Mouse (Mus musculus) right cerebral cortex, postnatal 10 days (tissue): ENCODE results near the gene Iqch.

Source experiments
- DNase-seq, 2 experiments: peaks; one replicate each; pipeline ENCODE4 v3.0.0; 2021; ENCODE audit warnings: low spot score in 2 of 2

Iqch gene

GRCm38 (mm10) chr9:63612565-63613515 is 10.5 kb upstream of the Iqch start:
- no peak for DNase-seq

- DNase-seq: no peak
These were observed 9.7 kb upstream of the Iqch start for GRCm38 (mm10) chr9:63611967-63612366.

- DNase-seq: no peak
These were observed 8.6 kb upstream of the Iqch start for GRCm38 (mm10) chr9:63610841-63611366.

- no peak for DNase-seq
These were observed 7.9 kb upstream of the Iqch start for GRCm38 (mm10) chr9:63610231-63610630.

- no peak for DNase-seq
These were observed 7.5 kb upstream of the Iqch start for GRCm38 (mm10) chr9:63609776-63610175.

- DNase-seq: no peak
These were observed 7.0 kb upstream of the Iqch start for GRCm38 (mm10) chr9:63609246-63609645.

GRCm38 (mm10) chr9:63608006-63608405 is 5.7 kb upstream of the Iqch start:
- DNase-seq: no peak

- no peak for DNase-seq
These were observed 4.3 kb upstream of the Iqch start for GRCm38 (mm10) chr9:63606594-63606993.

GRCm38 (mm10) chr9:63603849-63604248 is 1.6 kb upstream of the Iqch start:
- DNase-seq: no peak

- peak in 1 of 2 experiments; percentile 44 for DNase-seq
These were observed 5.6 kb downstream of the Iqch start for GRCm38 (mm10) chr9:63596660-63597059.

- no peak for DNase-seq
These were observed 6.6 kb downstream of the Iqch start for GRCm38 (mm10) chr9:63595652-63596051.

- no peak for DNase-seq
These were observed 7.3 kb downstream of the Iqch start for GRCm38 (mm10) chr9:63595032-63595431.

GRCm38 (mm10) chr9:63591661-63592256 is 10.5 kb downstream of the Iqch start:
- no peak for DNase-seq

GRCm38 (mm10) chr9:63590592-63590991 is 11.7 kb downstream of the Iqch start:
- DNase-seq: no peak

GRCm38 (mm10) chr9:63589209-63589608 is 13.1 kb downstream of the Iqch start:
- DNase-seq: no peak

GRCm38 (mm10) chr9:63585251-63585650 is 17.0 kb downstream of the Iqch start:
- DNase-seq: no peak

- DNase-seq: no peak
These were observed 20.5 kb downstream of the Iqch start for GRCm38 (mm10) chr9:63581778-63582177.

- no peak for DNase-seq
These were observed 22.2 kb downstream of the Iqch start for GRCm38 (mm10) chr9:63580046-63580445.

GRCm38 (mm10) chr9:63579644-63580043 is 22.6 kb downstream of the Iqch start:
- no peak for DNase-seq

- DNase-seq: no peak
These were observed 24.8 kb downstream of the Iqch start for GRCm38 (mm10) chr9:63577469-63577868.

GRCm38 (mm10) chr9:63572874-63573273 is 29.4 kb downstream of the Iqch start:
- no peak for DNase-seq

GRCm38 (mm10) chr9:63571895-63572294 is 30.4 kb downstream of the Iqch start:
- no peak for DNase-seq

- peak; percentile 44 to 47 for DNase-seq
These were observed 33.5 kb downstream of the Iqch start for GRCm38 (mm10) chr9:63568808-63569207.
